Mouse (Mus musculus) brown adipose tissue, adult 24 weeks (tissue): ENCODE data around the gene Nipal4. TPM values are rescaled to one million over a fixed set of nuclear protein-coding genes. Genes with fewer than 3 reads are reported as not detected.

ENCODE experiments used
- H3K27ac ChIP-seq: fragments of 200-500 bp; replicated peaks from 2 replicates; pipeline ENCODE4 v1.5.1; 2012; ENCODE audit warnings: low read depth, mild to moderate bottlenecking, low read length
- H3K4me1 ChIP-seq: fragments of 200-500 bp; 2 replicates; pipeline ENCODE4 v1.6.1; 2012; ENCODE audit warnings: low read length, mixed read lengths; ENCODE audit not compliant: control insufficient read depth, insufficient read depth, insufficient read length
- H3K4me3 ChIP-seq: fragments of 200-500 bp; 2 replicates; pipeline ENCODE4 v1.5.1; 2012; ENCODE audit warnings: low read depth, mild to moderate bottlenecking, low read length, moderate library complexity; ENCODE audit not compliant: insufficient read depth
- polyA plus RNA-seq: library from polyadenylated mRNA; stranded (reverse); fragments of >200 nt; gene quantifications from 2 replicates; pipeline ENCODE4 v1.2.4, GENCODE M21; 2012; ENCODE audit not compliant: missing spikeins, insufficient read depth, insufficient read length

The Nipal4 gene
- not detected in 2 replicates for polyA plus RNA-seq

- H3K4me1 ChIP-seq: no peaks in the 10 kb centered on the region; the same call in 1 of the 2 replicates
- H3K27ac ChIP-seq: no peak within 1 kb of the TSS
- H3K4me3 ChIP-seq: peak within 1 kb of the TSS; percentile 40
Measured at GRCm38 (mm10) chr11:46165866-46166585, at the start of gene Nipal4. Nipal4 (minus strand) TSS chr11:46166508.

GRCm38 (mm10) chr11:46215354-46215753 is 49.0 kb upstream of the Nipal4 start:
- no peak overlapping the region for H3K27ac ChIP-seq
- H3K4me3 ChIP-seq: no peak overlapping the region
- H3K4me1 ChIP-seq: no peaks in the 10 kb centered on the region

- Histone ChIP-seq H3K27ac (no peak overlapping the region), H3K4me3 (no peak overlapping the region), H3K4me1 (no peaks in the 10 kb centered on the region)
Measured at GRCm38 (mm10) chr11:46214368-46215230, 48.3 kb upstream of the Nipal4 start.

GRCm38 (mm10) chr11:46213844-46214243 is 47.5 kb upstream of the Nipal4 start:
- Histone ChIP-seq H3K4me3 (no peak overlapping the region), H3K4me1 (no peaks in the 10 kb centered on the region), H3K27ac (no peak overlapping the region)

- H3K27ac ChIP-seq: no peak overlapping the region
Measured at GRCm38 (mm10) chr11:46211858-46212257, 45.5 kb upstream of the Nipal4 start.

GRCm38 (mm10) chr11:46209884-46210283 is 43.6 kb upstream of the Nipal4 start:
- no peak overlapping the region for H3K27ac ChIP-seq
- no peak overlapping the region for H3K4me3 ChIP-seq
- H3K4me1 ChIP-seq: no peaks in the 10 kb centered on the region

More at GRCm38 (mm10) chr11:46211858-46212257, 45.5 kb upstream of the Nipal4 start:
- no peak overlapping the region for H3K4me3 ChIP-seq
- H3K4me1 ChIP-seq: no peaks in the 10 kb centered on the region

- Histone ChIP-seq H3K27ac (no peak overlapping the region), H3K4me3 (no peak overlapping the region), H3K4me1 (no peaks in the 10 kb centered on the region)
Measured at GRCm38 (mm10) chr11:46205639-46206409, 39.5 kb upstream of the Nipal4 start.

- Histone ChIP-seq H3K27ac (no peak overlapping the region), H3K4me3 (no peak overlapping the region), H3K4me1 (no peaks in the 10 kb centered on the region)
Measured at GRCm38 (mm10) chr11:46204841-46205240, 38.5 kb upstream of the Nipal4 start.

- H3K27ac ChIP-seq: no peak overlapping the region
Measured at GRCm38 (mm10) chr11:46202547-46202887, 36.2 kb upstream of the Nipal4 start.

GRCm38 (mm10) chr11:46201636-46202546 is 35.6 kb upstream of the Nipal4 start:
- Histone ChIP-seq H3K4me1 (no peaks in the 10 kb centered on the region), H3K27ac (no peak overlapping the region)

More at GRCm38 (mm10) chr11:46202547-46202887, 36.2 kb upstream of the Nipal4 start:
- Histone ChIP-seq H3K4me3 (no peak overlapping the region), H3K4me1 (no peaks in the 10 kb centered on the region)

GRCm38 (mm10) chr11:46200664-46201063 is 34.4 kb upstream of the Nipal4 start:
- Histone ChIP-seq H3K27ac (no peak overlapping the region), H3K4me3 (no peak overlapping the region), H3K4me1 (no peaks in the 10 kb centered on the region)

More at GRCm38 (mm10) chr11:46201636-46202546, 35.6 kb upstream of the Nipal4 start:
- no peak overlapping the region for H3K4me3 ChIP-seq

GRCm38 (mm10) chr11:46194175-46194574 is 27.9 kb upstream of the Nipal4 start:
- H3K27ac ChIP-seq: no peak overlapping the region
- no peaks in the 10 kb centered on the region for H3K4me1 ChIP-seq

GRCm38 (mm10) chr11:46188283-46188682 is 22.0 kb upstream of the Nipal4 start:
- no peaks in the 10 kb centered on the region for H3K4me1 ChIP-seq
- H3K4me3 ChIP-seq: no peak overlapping the region
- H3K27ac ChIP-seq: no peak overlapping the region

More at GRCm38 (mm10) chr11:46194175-46194574, 27.9 kb upstream of the Nipal4 start:
- H3K4me3 ChIP-seq: no peak overlapping the region

- H3K27ac ChIP-seq: no peak overlapping the region
- H3K4me3 ChIP-seq: no peak overlapping the region
- H3K4me1 ChIP-seq: no peaks in the 10 kb centered on the region
Measured at GRCm38 (mm10) chr11:46185486-46185885, 19.2 kb upstream of the Nipal4 start.
